Mouse (Mus musculus): ENCODE data around the gene Atp8a2.
A peak's percentile ranks its signal among the peaks of the same experiment; 100 is the strongest.

Gene Atp8a2

GRCm38 (mm10) chr14:59893971-59894370 lies 303.0 kb downstream of the Atp8a2 start:
- DNase-seq, result peak; percentile 32 to 41

DNA sequence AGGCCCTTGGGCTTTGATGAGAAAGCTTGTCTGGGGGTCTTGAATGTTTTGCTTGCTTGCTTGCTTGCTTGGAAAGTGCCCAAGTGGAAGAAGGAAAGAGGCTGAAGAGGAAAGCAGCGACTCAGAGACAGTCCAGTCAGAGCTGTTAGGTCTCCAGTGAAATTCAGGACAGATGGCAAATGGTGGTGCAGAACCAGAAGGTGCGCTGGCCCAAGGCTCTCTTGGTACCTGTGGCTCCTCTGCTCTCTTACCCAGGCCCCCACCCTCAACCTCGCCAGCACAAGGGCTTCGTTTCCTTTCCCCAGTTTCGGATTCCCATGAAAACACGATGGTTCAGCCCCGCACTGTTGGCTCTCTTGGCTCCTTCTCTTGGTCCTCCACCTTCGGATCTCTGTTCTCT lies 304.9 kb downstream of the Atp8a2 start:
- peak; percentile 40 to 55 for DNase-seq

GRCm38 (mm10) chr14:59891491-59891890 lies 305.5 kb downstream of the Atp8a2 start:
- DNase-seq, result peak; percentile 40 to 50

DNA sequence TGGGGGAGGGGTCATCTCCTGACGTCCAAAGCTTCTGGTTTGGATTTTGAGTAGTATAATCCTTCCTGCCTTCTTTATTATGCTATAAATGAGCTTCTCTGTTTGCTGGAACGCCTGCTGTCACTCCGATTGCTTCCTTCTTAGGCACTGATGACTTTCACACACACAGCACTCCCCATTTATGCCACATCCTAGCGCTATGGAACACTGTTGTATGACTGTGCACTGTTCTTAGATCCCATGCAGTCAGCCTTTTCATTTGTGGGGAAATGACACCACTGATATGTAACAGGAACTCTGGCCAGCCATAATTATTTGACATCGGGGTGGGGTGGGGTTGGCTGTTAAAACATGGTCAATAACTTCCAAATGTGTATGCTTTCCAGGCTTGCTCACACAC lies 306.2 kb downstream of the Atp8a2 start:
- no peak for DNase-seq

DNA sequence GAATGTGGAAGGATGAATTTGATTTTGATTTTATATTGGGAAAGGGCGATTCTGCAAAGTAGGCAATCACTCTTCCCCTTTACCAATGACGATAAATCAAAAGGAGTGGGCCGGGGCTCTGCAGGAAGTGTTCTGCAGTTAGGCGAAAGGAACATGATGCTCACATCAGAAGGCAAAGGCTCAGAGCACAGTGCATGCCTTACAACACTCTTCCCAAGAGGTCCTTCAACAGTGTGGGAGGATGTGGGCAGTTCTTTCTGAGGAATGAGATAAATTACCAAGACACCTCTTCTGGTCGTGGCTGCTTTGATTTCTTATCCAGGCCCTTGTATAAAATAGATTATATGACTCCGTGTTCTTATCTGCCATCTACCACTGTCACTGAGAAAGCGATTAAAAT lies 306.9 kb downstream of the Atp8a2 start:
- no peak for DNase-seq

DNA sequence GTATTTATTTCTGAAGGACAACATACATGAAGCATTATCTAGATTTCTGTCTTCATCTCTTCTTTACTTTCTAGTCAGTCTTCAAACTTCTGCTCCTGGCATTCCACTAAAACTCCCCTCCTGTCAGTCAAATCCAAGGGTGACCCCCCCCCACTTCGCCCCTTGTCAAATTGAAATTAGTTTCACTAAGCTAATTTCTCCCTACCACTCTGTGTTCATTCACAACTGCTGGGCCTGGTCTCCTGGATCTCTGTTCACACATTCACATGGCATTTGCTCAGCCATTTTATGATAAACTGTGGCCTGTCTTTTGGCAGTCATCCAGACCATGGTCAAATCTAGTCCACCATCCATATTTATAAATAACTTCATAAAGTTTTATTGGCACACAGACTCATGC lies 308.5 kb downstream of the Atp8a2 start:
- no peak for DNase-seq

DNA sequence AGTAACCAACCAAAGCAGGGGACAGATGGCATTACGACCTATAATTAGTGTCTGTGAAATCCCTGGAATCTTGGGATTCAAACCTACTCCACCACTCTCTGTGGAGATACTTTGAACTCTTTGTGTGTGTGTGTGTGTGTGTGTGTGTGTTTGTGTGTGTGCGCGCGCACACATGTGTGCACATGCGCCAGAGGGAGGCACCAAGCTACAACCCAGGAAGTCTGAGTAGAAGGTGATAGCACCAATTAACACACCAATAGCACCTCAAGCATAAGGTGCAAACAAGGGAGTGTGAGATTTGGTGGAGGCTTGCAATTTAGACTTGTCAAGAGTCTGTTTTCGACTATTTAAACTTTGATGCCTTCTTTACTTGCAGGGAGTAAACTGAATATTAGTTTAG lies 308.9 kb downstream of the Atp8a2 start:
- DNase-seq, result no peak

- peak; percentile 50 to 63 for DNase-seq
Observed at GRCm38 (mm10) chr14:59887061-59887861, 309.7 kb downstream of the Atp8a2 start.

DNA sequence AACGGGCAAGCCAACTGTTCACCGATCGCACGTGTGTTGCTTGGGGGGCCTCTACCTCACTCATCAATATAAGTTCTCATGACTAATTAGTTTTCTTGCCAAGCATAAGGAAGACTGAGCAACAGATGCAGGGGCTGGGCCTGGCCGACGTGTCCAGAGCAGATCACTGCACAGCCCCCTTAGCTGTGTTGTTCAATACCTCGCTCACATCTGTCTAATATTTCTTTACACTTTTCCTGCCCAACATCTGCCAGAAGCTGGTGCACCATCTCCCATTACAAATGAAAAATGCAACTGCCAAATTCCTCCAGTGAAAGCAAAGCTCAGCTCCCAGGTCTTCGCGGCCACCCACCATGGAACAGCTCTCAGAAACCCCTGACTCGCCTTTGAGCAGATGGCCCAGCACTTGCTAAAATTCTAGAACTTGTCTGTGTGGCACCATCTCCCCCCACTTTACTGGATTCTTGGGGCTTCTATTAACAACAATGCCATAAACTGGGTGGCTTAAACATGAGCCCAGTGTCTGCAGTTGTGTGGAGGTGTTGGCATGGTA lies 313.4 kb downstream of the Atp8a2 start:
- no peak for DNase-seq

- DNase-seq, result no peak
Observed at GRCm38 (mm10) chr14:59880829-59881228, 316.1 kb downstream of the Atp8a2 start.

- DNase-seq, result no peak
Observed at GRCm38 (mm10) chr14:59878248-59878647, 318.7 kb downstream of the Atp8a2 start.

DNA sequence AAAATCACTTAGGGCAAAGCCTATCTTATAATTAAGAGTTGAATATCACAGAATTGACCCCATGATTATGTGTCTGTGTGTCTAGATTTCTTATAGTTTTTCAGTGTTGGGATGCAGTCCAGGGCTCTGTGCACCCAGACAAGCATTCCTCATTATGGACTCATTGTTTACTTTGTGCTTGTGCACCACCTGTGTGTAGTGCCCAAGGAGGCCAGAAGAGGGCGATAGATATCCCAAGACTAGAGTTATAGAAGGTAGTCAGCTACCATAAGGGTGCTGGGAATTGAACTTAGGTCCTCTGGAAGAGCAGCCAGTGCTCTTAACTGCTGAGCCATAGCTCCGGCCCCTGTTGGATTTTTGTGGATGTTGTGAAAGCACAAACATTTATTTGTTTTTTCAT lies 320.5 kb downstream of the Atp8a2 start:
- no peak for DNase-seq

DNA sequence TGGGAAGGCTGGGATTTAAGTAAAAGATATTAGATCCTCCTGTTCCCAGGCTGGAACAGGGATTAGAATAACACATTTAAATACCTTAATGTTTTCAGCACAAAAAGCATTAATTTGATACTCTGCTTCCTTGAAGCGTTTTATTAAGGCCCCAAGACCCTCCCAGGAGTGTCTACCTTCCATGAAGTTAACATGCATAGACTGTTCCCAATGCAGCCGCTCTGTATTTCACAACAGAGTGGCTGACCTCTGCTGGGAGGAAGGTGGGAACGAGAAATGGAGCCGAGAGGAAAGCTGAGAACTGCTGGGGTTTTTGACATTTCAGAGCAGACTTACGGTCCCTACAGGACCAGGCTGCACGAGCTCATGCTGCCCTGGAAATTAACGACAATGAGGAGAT lies 328.6 kb downstream of the Atp8a2 start:
- DNase-seq, result no peak

- no peak for DNase-seq
Observed at GRCm38 (mm10) chr14:59867749-59868148, 329.2 kb downstream of the Atp8a2 start.

DNA sequence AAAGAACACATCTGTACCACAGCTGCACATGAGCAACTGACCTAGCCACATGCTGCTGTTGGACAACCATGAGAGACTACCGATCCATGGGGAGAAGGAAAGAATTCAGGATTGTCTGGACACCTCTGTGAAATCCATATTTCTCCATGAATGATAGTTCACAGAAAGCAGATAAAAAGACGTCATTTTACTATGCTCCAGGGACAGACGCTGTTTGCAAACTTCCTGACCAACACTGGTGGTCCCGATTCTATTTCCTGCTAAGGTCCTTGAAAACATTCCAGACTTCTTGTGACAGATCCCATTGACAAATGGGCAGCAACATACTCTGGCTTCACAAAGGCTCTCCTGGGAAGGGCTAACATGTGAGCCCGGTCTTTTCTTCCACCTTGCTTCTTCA lies 331.0 kb downstream of the Atp8a2 start:
- no peak for DNase-seq

GRCm38 (mm10) chr14:59862351-59862750 lies 334.6 kb downstream of the Atp8a2 start:
- no peak for DNase-seq

GRCm38 (mm10) chr14:59859830-59860229 lies 337.1 kb downstream of the Atp8a2 start:
- DNase-seq, result no peak

DNA sequence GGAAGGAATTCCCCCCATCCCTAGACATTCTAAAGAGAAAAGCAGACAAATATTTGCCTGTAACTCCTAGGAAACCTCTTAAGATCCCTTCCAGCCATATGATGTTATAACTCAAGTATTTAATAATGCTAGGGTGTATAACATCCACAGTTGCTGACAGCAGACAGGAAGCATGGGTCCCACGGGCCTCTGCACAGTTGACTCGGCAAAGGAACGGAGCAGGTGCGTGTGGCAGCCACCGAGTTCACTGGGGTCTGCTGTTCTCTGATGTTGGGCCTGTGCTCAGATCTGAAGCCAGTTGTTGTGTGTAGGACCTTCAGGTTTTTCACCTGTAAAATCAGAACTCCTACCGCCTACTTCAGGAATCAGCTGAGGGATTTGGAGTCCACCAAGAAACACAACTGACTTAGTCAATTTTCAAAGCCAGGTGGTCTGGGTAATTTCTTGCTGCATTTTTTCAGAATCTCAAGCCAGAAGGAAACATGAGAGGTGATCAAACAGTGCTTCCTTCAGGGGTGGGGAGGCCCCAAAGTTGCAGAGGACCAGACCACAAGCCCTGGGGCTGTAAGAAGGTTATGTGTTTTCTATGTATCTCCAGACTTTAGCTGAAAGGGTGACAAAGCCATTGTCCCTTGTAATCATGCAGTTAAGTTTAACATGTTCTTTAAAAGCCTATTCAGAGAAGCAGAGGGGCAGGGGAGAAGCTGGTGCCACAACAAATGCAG lies 338.3 kb downstream of the Atp8a2 start:
- DNase-seq, result no peak

DNA sequence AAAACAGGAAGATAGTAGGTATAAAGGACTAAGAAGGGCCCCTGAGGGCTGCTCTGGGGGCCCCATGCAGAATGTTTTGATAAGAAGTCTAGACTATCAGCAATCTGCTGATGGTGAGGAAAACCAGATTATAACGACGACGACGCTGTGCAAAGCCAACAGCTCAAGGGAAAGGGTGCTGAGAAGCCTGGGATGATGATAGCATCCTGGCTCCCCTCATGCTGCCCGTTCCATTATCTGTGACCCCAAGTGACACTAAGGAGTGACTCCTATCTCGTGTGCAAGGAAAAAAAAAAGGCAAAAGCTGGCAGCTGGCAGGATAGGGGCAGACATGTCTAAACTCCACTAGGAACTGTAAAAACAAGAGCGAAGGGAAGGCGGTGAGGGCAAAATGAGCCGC lies 343.8 kb downstream of the Atp8a2 start:
- no peak for DNase-seq

GRCm38 (mm10) chr14:59846609-59847375 lies 350.2 kb downstream of the Atp8a2 start:
- peak; percentile 33 to 55 for DNase-seq

GRCm38 (mm10) chr14:59843264-59843942 lies 353.6 kb downstream of the Atp8a2 start:
- DNase-seq, result no peak

GRCm38 (mm10) chr14:59839951-59840720 lies 356.8 kb downstream of the Atp8a2 start:
- no peak for DNase-seq
